Mouse (Mus musculus): ENCODE data around the gene Rac1. TPM values are rescaled to one million over a fixed set of nuclear protein-coding genes. Genes with fewer than 3 reads are reported as not detected.
"Not testable (repeated sequence)": the region's sequence is repeated elsewhere in the genome, so short reads cannot be mapped to it uniquely, and the experiment has no call there.

Gene Rac1
- polyA plus RNA-seq (2012; rRNA removed) = 557 and 572 TPM in 2 replicates

GRCm38 (mm10) chr5:143527486-143528307 lies at the start of gene Rac1:
Gene Rac1, minus strand, starts transcription at chr5:143528036.
- peak; percentile 95 to 97 for DNase-seq
- under 1% methylated on average over 103 of the region's 105 CpGs for WGBS
- H3K27me3 ChIP-seq (ENCODE audit: control insufficient read depth, insufficient read depth, low read length) = no peaks in the 10 kb centered on the region
- TF ChIP-seq CTCF (IDR thresholded peaks at IDR 0.05; ENCODE audit: borderline replicate concordance, insufficient read depth, low read depth, low read length) = no peak
- peak; percentile 71; the same call in 1 of the 2 replicates for TF ChIP-seq POLR2A (IDR thresholded peaks at IDR 0.05; ENCODE audit: borderline replicate concordance, insufficient read depth, low read length)
- H3K27ac ChIP-seq (ENCODE audit: insufficient read depth, low read length) = peak within 1 kb of the TSS; percentile 82
- H3K4me3 ChIP-seq (replicated peaks; ENCODE audit: insufficient read depth, low read depth, low read length) = peak within 1 kb of the TSS; percentile 95
- peaks cover 12% of the 10 kb centered on the region for H3K4me1 ChIP-seq (ENCODE audit: control insufficient read depth, insufficient read depth, low read length)

- Histone ChIP-seq H3K4me3 (replicated peaks; ENCODE audit: insufficient read depth, low read depth, low read length) (no peak overlapping the region), H3K4me1 (ENCODE audit: control insufficient read depth, insufficient read depth, low read length) (no peaks in the 10 kb centered on the region), H3K27me3 (ENCODE audit: control insufficient read depth, insufficient read depth, low read length) (no peaks in the 10 kb centered on the region), H3K27ac (ENCODE audit: insufficient read depth, low read length) (no peak overlapping the region)
- no peak for DNase-seq
- 75% methylated on average over 19 of the region's 19 CpGs for WGBS
- no peak for TF ChIP-seq POLR2A (IDR thresholded peaks at IDR 0.05; ENCODE audit: borderline replicate concordance, insufficient read depth, low read length)
- no peak for TF ChIP-seq CTCF (IDR thresholded peaks at IDR 0.05; ENCODE audit: borderline replicate concordance, insufficient read depth, low read depth, low read length)
These were observed 46.7 kb upstream of the Rac1 start for GRCm38 (mm10) chr5:143574261-143575178.

GRCm38 (mm10) chr5:143573067-143573466 lies 45.2 kb upstream of the Rac1 start:
- H3K27me3 ChIP-seq (ENCODE audit: control insufficient read depth, insufficient read depth, low read length) = no peaks in the 10 kb centered on the region
- H3K27ac ChIP-seq (ENCODE audit: insufficient read depth, low read length) = no peak overlapping the region
- no peak overlapping the region for H3K4me3 ChIP-seq (replicated peaks; ENCODE audit: insufficient read depth, low read depth, low read length)
- no peak for DNase-seq
- WGBS = 91% methylated on average over 4 of the region's 4 CpGs
- no peaks in the 10 kb centered on the region for H3K4me1 ChIP-seq (ENCODE audit: control insufficient read depth, insufficient read depth, low read length)
- TF ChIP-seq CTCF (IDR thresholded peaks at IDR 0.05; ENCODE audit: borderline replicate concordance, insufficient read depth, low read depth, low read length) (no peak), POLR2A (IDR thresholded peaks at IDR 0.05; ENCODE audit: borderline replicate concordance, insufficient read depth, low read length) (no peak)

- Histone ChIP-seq H3K27me3 (ENCODE audit: control insufficient read depth, insufficient read depth, low read length) (no peaks in the 10 kb centered on the region), H3K4me1 (ENCODE audit: control insufficient read depth, insufficient read depth, low read length) (no peaks in the 10 kb centered on the region), H3K27ac (ENCODE audit: insufficient read depth, low read length) (no peak overlapping the region), H3K4me3 (replicated peaks; ENCODE audit: insufficient read depth, low read depth, low read length) (no peak overlapping the region)
- TF ChIP-seq CTCF (IDR thresholded peaks at IDR 0.05; ENCODE audit: borderline replicate concordance, insufficient read depth, low read depth, low read length) = no peak
- no peak for TF ChIP-seq POLR2A (IDR thresholded peaks at IDR 0.05; ENCODE audit: borderline replicate concordance, insufficient read depth, low read length)
- WGBS = 73% methylated on average over 5 of the region's 5 CpGs
- no peak for DNase-seq
These were observed 44.4 kb upstream of the Rac1 start for GRCm38 (mm10) chr5:143572195-143572594.

- WGBS = 21% methylated on average over 6 of the region's 6 CpGs
- H3K27ac ChIP-seq (ENCODE audit: insufficient read depth, low read length) = no peak overlapping the region
- peak; percentile 60 to 79 for DNase-seq
- H3K4me3 ChIP-seq (replicated peaks; ENCODE audit: insufficient read depth, low read depth, low read length) = no peak overlapping the region
- TF ChIP-seq CTCF (IDR thresholded peaks at IDR 0.05; ENCODE audit: borderline replicate concordance, insufficient read depth, low read depth, low read length) (peak; percentile 95), POLR2A (IDR thresholded peaks at IDR 0.05; ENCODE audit: borderline replicate concordance, insufficient read depth, low read length) (no peak)
- no peaks in the 10 kb centered on the region for H3K27me3 ChIP-seq (ENCODE audit: control insufficient read depth, insufficient read depth, low read length)
- no peaks in the 10 kb centered on the region for H3K4me1 ChIP-seq (ENCODE audit: control insufficient read depth, insufficient read depth, low read length)
These were observed 40.0 kb upstream of the Rac1 start for GRCm38 (mm10) chr5:143567860-143568259.

- H3K4me1 ChIP-seq (ENCODE audit: control insufficient read depth, insufficient read depth, low read length) = peaks cover 2% of the 10 kb centered on the region; the same call in 1 of the 2 replicates
- no peaks in the 10 kb centered on the region for H3K27me3 ChIP-seq (ENCODE audit: control insufficient read depth, insufficient read depth, low read length)
- no peak overlapping the region for H3K4me3 ChIP-seq (replicated peaks; ENCODE audit: insufficient read depth, low read depth, low read length)
- DNase-seq = no peak
- 87% methylated on average over 5 of the region's 5 CpGs for WGBS
- TF ChIP-seq CTCF (IDR thresholded peaks at IDR 0.05; ENCODE audit: borderline replicate concordance, insufficient read depth, low read depth, low read length) (no peak), POLR2A (IDR thresholded peaks at IDR 0.05; ENCODE audit: borderline replicate concordance, insufficient read depth, low read length) (no peak)
- no peak overlapping the region for H3K27ac ChIP-seq (ENCODE audit: insufficient read depth, low read length)
These were observed 39.4 kb upstream of the Rac1 start for GRCm38 (mm10) chr5:143567258-143567670.

- DNase-seq; H3K4me1 ChIP-seq (ENCODE audit: control insufficient read depth, insufficient read depth, low read length); H3K4me3 ChIP-seq (replicated peaks; ENCODE audit: insufficient read depth, low read depth, low read length); H3K27me3 ChIP-seq (ENCODE audit: control insufficient read depth, insufficient read depth, low read length); H3K27ac ChIP-seq (ENCODE audit: insufficient read depth, low read length): not testable (repeated sequence)
- WGBS = 92% methylated on average over 6 of the region's 6 CpGs
These were observed 39.0 kb upstream of the Rac1 start for GRCm38 (mm10) chr5:143566804-143567203.
